Mouse (Mus musculus) embryonic fibroblast, embryonic 13.5 days (primary cell): Measurements from ENCODE around the gene Gm10638.

Experiments used
- CTCF ChIP-seq: IDR thresholded peaks from 2 replicates; pipeline ENCODE4 v1.5.1; 2011; ENCODE audit warnings: mild to moderate bottlenecking, control low read depth, low read length, moderate library complexity, borderline replicate concordance; ENCODE audit not compliant: insufficient read depth
- POLR2A ChIP-seq: IDR thresholded peaks from 2 replicates; pipeline ENCODE4 v1.6.1; 2011; ENCODE audit warnings: low read depth, mild to moderate bottlenecking, control low read depth, low read length, moderate library complexity

DNA sequence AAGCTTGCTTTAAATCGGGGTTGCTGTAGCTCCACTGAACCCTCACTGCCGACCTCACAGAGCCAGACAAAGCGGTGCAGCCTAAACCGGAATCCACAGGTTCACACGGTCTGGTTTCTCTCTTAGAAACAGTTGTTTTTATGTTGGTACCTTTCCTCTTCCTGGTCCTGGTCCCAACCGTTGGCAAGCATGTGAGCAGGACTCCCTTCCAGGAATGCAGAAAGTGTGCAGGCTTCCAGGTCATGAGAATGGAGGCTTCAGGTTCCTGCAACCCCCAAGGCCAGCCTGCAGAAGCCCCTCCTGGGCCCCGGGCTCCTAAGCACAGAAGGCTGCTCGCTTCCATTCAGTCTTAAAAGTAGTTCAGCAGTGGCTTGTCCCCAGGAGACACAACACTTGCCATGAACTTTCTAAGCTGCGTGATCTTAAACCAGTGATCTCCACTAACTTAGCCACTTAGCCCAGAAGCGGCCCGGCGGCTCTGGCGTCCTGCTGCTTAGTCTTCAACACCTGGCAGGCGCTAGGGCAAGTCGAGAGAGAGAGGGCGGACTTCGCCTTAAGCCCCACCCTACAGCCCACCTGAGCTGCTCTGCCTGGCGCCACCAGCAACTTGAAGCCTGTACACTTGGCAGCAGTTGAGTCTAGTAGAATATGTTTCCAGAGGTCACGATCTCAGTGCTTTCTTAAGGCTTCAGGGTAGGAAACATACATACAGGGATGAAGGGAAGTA, 17.1 kb upstream of the Gm10638 start:
- no peak for TF ChIP-seq CTCF
- no peak for TF ChIP-seq POLR2A
